Comparison of ENCODE assay signal across 9 mouse cellular contexts in genomic region chr13:97938596-97939297, GRCm38 (mm10).
A peak's percentile ranks its signal among the peaks of the same experiment; 100 is the strongest.
DNase-seq lines count a peak whose midpoint lies in the region; ATAC-seq and TF ChIP-seq lines count a peak whose summit lies in the region.
"Had no signal": no experiment of that assay in that cellular context is flagged by ENCODE, and none has a peak within 500 bp of the region (broad histone marks: within the 10 kb centered on the region; RNA-seq: fewer than 3 reads in every experiment).

No protein-coding gene starts in this region.

- no peak overlapping the region for H3K4me3 ChIP-seq in hindbrain, embryonic 16.5 days (ENCODE audit: low read length)
- H3K4me3 ChIP-seq: stomach, embryonic 15.5 days had no signal

- WGBS in hindbrain, embryonic 16.5 days, result 33% methylated on average over 18 of the region's 18 CpGs

- no peak for DNase-seq in Patski (ENCODE audit: low read depth, low spot score)
- peak; percentile 81 for DNase-seq in cerebellum, adult 8-10 months
- peak; percentile 77 to 97 for DNase-seq in frontal cortex, adult 2 months (ENCODE audit: extremely low spot score in 1 of 2, low spot score in 1 of 2)
- DNase-seq in layer of hippocampus, postnatal 36 days, result peak; percentile 85 to 86
- peak; percentile 94 to 96 for DNase-seq in right cerebral cortex, adult 2 months (ENCODE audit: low spot score in 2 of 2)
- peak; percentile 92 for DNase-seq in urinary bladder, postnatal 14 days (ENCODE audit: low spot score)

- TF ChIP-seq CTCF in Patski (IDR thresholded peaks at IDR 0.05), result peak; percentile 96

- CTCF ChIA-PET in Patski (lab: Charles Lee), result interaction anchor here (0.8 to 3.7 kb wide), 29 partner anchors 9 to 737 kb away, joined by 3 to 49 read pairs (median 5); partner anchors contain the start of genes Arhgef28 and Enc1

- no peak overlapping the region for H3K27ac ChIP-seq in hindbrain, embryonic 16.5 days (ENCODE audit: low read depth, low read length)
- H3K27ac ChIP-seq: stomach, embryonic 15.5 days had no signal

- H3K4me1 ChIP-seq in hindbrain, embryonic 16.5 days (ENCODE audit: control insufficient read depth, insufficient read depth, low read depth, low read length), result no peaks in the 10 kb centered on the region

- no peaks in the 10 kb centered on the region for H3K27me3 ChIP-seq in Patski
- H3K27me3 ChIP-seq in hindbrain, embryonic 16.5 days (replicated peaks; ENCODE audit: control insufficient read depth, insufficient read depth, low read length), result no peaks in the 10 kb centered on the region
- H3K27me3 ChIP-seq: stomach, embryonic 15.5 days had no signal

- POLR2A ChIA-PET in Patski (lab: Charles Lee), result no interaction called here

- peak; percentile 64 for ATAC-seq in Patski
- peak; percentile 81 for ATAC-seq in hindbrain, embryonic 16.5 days
- ATAC-seq in megakaryocyte progenitor cell, adult 5-6 weeks (replicated peaks; ENCODE audit: poor library complexity), result peak; percentile 84

- no peak overlapping the region for H3K4me2 ChIP-seq in hindbrain, embryonic 16.5 days (ENCODE audit: low read length)
- H3K4me2 ChIP-seq: stomach, embryonic 15.5 days had no signal

- no peak overlapping the region for H3K9ac ChIP-seq in hindbrain, embryonic 16.5 days (ENCODE audit: low read depth, low read length)
- H3K9ac ChIP-seq: stomach, embryonic 15.5 days had no signal

- no peaks in the 10 kb centered on the region for H3K36me3 ChIP-seq in hindbrain, embryonic 16.5 days (ENCODE audit: control insufficient read depth, insufficient read depth, low read length)
- H3K36me3 ChIP-seq: stomach, embryonic 15.5 days had no signal

- H3K9me3 ChIP-seq in hindbrain, embryonic 16.5 days (ENCODE audit: control insufficient read depth, low read length), result no peaks in the 10 kb centered on the region
- H3K9me3 ChIP-seq: stomach, embryonic 15.5 days had no signal

- in situ Hi-C loops in Patski (cut with MboI; ENCODE audit: low pct_unique_long_range_greater_than_20kb), result loop anchor here (5.0 to 10.0 kb wide), 2 partner anchors 274 to 706 kb away; no protein-coding TSS in a partner anchor
